Mouse (Mus musculus) bone marrow macrophage, adult 2 months (primary cell): Measurements from ENCODE around the gene Nr1h3. TPM values are rescaled to one million over a fixed set of nuclear protein-coding genes. Genes with fewer than 3 reads are reported as not detected.

ENCODE experiments used
- H3K27ac ChIP-seq: 2 replicates; pipeline ENCODE4 v1.5.1; 2012; ENCODE audit warnings: low read depth, low read length; ENCODE audit not compliant: insufficient read depth
- H3K4me1 ChIP-seq: 2 replicates; pipeline ENCODE4 v1.6.1; 2012; ENCODE audit warnings: low read length; ENCODE audit not compliant: control insufficient read depth, insufficient read depth
- H3K4me3 ChIP-seq: 2 replicates; pipeline ENCODE4 v1.5.1; 2012; ENCODE audit warnings: mild to moderate bottlenecking, low read length, moderate library complexity; ENCODE audit not compliant: insufficient read depth
- CTCF ChIP-seq: IDR thresholded peaks from 2 replicates; pipeline ENCODE4 v1.5.1; 2012; ENCODE audit warnings: low read depth, mild to moderate bottlenecking, low read length, moderate library complexity
- POLR2A ChIP-seq: IDR thresholded peaks from 2 replicates; pipeline ENCODE4 v1.6.1; 2012; ENCODE audit warnings: mild to moderate bottlenecking, low read depth, low read length, borderline replicate concordance
- polyA plus RNA-seq: library from polyadenylated mRNA; stranded (reverse); fragments of >200 nt; gene quantifications from 2 replicates; pipeline ENCODE4 v1.2.4, GENCODE M21; 2012; ENCODE audit not compliant: missing spikeins, insufficient read depth, insufficient read length

The Nr1h3 gene
- polyA plus RNA-seq, 1 experiment, result 12.7 TPM

- H3K4me1 ChIP-seq, result peaks cover 8% of the 10 kb centered on the region
- no peak overlapping the region for H3K4me3 ChIP-seq
Measured at GRCm38 (mm10) chr2:91167629-91168028, 35.0 kb downstream of the Nr1h3 start.

GRCm38 (mm10) chr2:91164991-91165390 lies 37.6 kb downstream of the Nr1h3 start:
- TF ChIP-seq POLR2A (no peak), CTCF (no peak)
- Histone ChIP-seq H3K27ac (no peak overlapping the region), H3K4me3 (no peak overlapping the region), H3K4me1 (peaks cover 11% of the 10 kb centered on the region)

More at GRCm38 (mm10) chr2:91167629-91168028, 35.0 kb downstream of the Nr1h3 start:
- no peak for TF ChIP-seq POLR2A
- TF ChIP-seq CTCF, result no peak
- H3K27ac ChIP-seq, result no peak overlapping the region

DNA sequence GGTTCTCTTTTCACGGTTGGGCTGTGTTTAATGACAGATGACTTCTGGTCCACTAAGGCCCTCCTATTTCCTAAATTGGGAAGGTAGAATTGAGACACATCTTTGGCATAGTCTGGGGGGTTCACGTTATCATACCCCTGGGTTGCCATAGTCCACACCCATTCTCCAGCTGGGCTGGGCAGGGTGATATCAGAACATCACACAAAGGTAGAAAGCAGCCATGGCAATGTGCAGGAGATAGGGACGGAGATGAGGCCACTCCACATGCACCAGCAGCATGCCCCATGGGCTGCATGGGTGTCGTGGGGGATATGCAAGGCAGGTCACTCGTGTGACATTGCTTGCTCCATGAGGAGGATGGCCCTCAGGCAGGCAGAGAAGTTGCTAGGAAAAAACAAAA lies 39.1 kb downstream of the Nr1h3 start:
- TF ChIP-seq POLR2A (no peak), CTCF (no peak)
- H3K4me3 ChIP-seq, result no peak overlapping the region
- no peak overlapping the region for H3K27ac ChIP-seq
- peaks cover 11% of the 10 kb centered on the region for H3K4me1 ChIP-seq

- no peak overlapping the region for H3K4me3 ChIP-seq
- H3K27ac ChIP-seq, result no peak overlapping the region
- H3K4me1 ChIP-seq, result peaks cover 11% of the 10 kb centered on the region
- TF ChIP-seq POLR2A, result no peak
- no peak for TF ChIP-seq CTCF
Measured at GRCm38 (mm10) chr2:91162952-91163351, 39.7 kb downstream of the Nr1h3 start.

GRCm38 (mm10) chr2:91160591-91160990 lies 42.0 kb downstream of the Nr1h3 start:
- Histone ChIP-seq H3K4me3 (no peak overlapping the region), H3K27ac (no peak overlapping the region), H3K4me1 (peaks cover 11% of the 10 kb centered on the region)
- TF ChIP-seq POLR2A (no peak), CTCF (no peak)

GRCm38 (mm10) chr2:91157002-91157752 lies 45.5 kb downstream of the Nr1h3 start:
- no peak overlapping the region for H3K4me3 ChIP-seq
- H3K27ac ChIP-seq, result no peak overlapping the region
- no peaks in the 10 kb centered on the region for H3K4me1 ChIP-seq
- TF ChIP-seq CTCF (no peak), POLR2A (no peak)

GRCm38 (mm10) chr2:91154091-91154490 lies 48.5 kb downstream of the Nr1h3 start:
- H3K4me3 ChIP-seq, result no peak overlapping the region
- no peak overlapping the region for H3K27ac ChIP-seq
- TF ChIP-seq POLR2A (no peak), CTCF (no peak)
- no peaks in the 10 kb centered on the region for H3K4me1 ChIP-seq

- Histone ChIP-seq H3K4me1 (no peaks in the 10 kb centered on the region), H3K4me3 (no peak overlapping the region), H3K27ac (no peak overlapping the region)
- TF ChIP-seq CTCF (no peak), POLR2A (no peak)
Measured at GRCm38 (mm10) chr2:91152885-91153377, 49.7 kb downstream of the Nr1h3 start.

GRCm38 (mm10) chr2:91151331-91151730 lies 51.3 kb downstream of the Nr1h3 start:
- no peak for TF ChIP-seq POLR2A
- TF ChIP-seq CTCF, result no peak
- Histone ChIP-seq H3K4me3 (no peak overlapping the region), H3K4me1 (no peaks in the 10 kb centered on the region), H3K27ac (no peak overlapping the region)

- Histone ChIP-seq H3K4me1 (no peaks in the 10 kb centered on the region), H3K27ac (no peak overlapping the region), H3K4me3 (no peak overlapping the region)
- TF ChIP-seq CTCF (no peak), POLR2A (no peak)
Measured at GRCm38 (mm10) chr2:91148101-91148500, 54.5 kb downstream of the Nr1h3 start.
